In genomic region chr2:25403994-25404393, GRCm38 (mm10) we compare ENCODE assay signal across 11 mouse cellular contexts. TPM values are rescaled to one million over a fixed set of nuclear protein-coding genes. Genes with fewer than 3 reads are reported as not detected.
DNase-seq lines count a peak whose midpoint lies in the region; ATAC-seq and TF ChIP-seq lines count a peak whose summit lies in the region.
"Had no signal": no experiment of that assay in that cellular context is flagged by ENCODE, and none has a peak within 500 bp of the region (broad histone marks: within the 10 kb centered on the region; RNA-seq: fewer than 3 reads in every experiment).

No protein-coding gene starts in this region.

- no peaks in the 10 kb centered on the region for H3K36me3 ChIP-seq in heart, embryonic 13.5 days
- H3K36me3 ChIP-seq in forebrain, postnatal 0 days (ENCODE audit: insufficient read depth), result peaks cover 19% of the 10 kb centered on the region
- peaks cover 19% of the 10 kb centered on the region for H3K36me3 ChIP-seq in midbrain, embryonic 16.5 days (ENCODE audit: control insufficient read depth, insufficient read depth, low read length)
- H3K36me3 ChIP-seq: liver, embryonic 15.5 days had no signal

- H3K9me3 ChIP-seq in heart, embryonic 13.5 days, result no peaks in the 10 kb centered on the region
- no peaks in the 10 kb centered on the region for H3K9me3 ChIP-seq in forebrain, postnatal 0 days (ENCODE audit: low read length)
- H3K9me3 ChIP-seq in midbrain, embryonic 16.5 days (replicated peaks; ENCODE audit: control insufficient read depth, low read length, poor library complexity, severe bottlenecking), result no peaks in the 10 kb centered on the region
- H3K9me3 ChIP-seq: liver, embryonic 15.5 days had no signal

- peaks cover 7% of the 10 kb centered on the region for H3K4me1 ChIP-seq in heart, embryonic 13.5 days
- H3K4me1 ChIP-seq in brown adipose tissue, adult 24 weeks (ENCODE audit: control insufficient read depth, insufficient read depth, insufficient read length, low read length), result no peaks in the 10 kb centered on the region
- H3K4me1 ChIP-seq in forebrain, postnatal 0 days (ENCODE audit: insufficient read depth), result peaks cover 12% of the 10 kb centered on the region; the same call in 1 of the 2 replicates
- peaks cover 25% of the 10 kb centered on the region for H3K4me1 ChIP-seq in midbrain, embryonic 16.5 days (ENCODE audit: control insufficient read depth, insufficient read depth, low read length)

- intact Hi-C loops in heart, postnatal 10 days (cut with DNase I), result loop anchor here (5.0 kb wide), 1 partner anchor 37 kb away; the partner anchor contains the start of gene Uap1l1

- 74% methylated on average over 4 of the region's 4 CpGs for WGBS in heart, embryonic 13.5 days
- whole genome bisulfite sequencing in forebrain, postnatal 0 days, result 66% methylated on average over 4 of the region's 4 CpGs
- 93% methylated on average over 4 of the region's 4 CpGs for WGBS in midbrain, embryonic 16.5 days

- no peak for TF ChIP-seq CTCF in forebrain, postnatal 0 days (IDR thresholded peaks at IDR 0.05; ENCODE audit: low read depth)

- H3K27me3 ChIP-seq in heart, embryonic 13.5 days (replicated peaks), result peaks cover 96% of the 10 kb centered on the region
- H3K27me3 ChIP-seq in forebrain, postnatal 0 days (ENCODE audit: insufficient read depth, low read length), result no peaks in the 10 kb centered on the region
- H3K27me3 ChIP-seq in midbrain, embryonic 16.5 days (ENCODE audit: control insufficient read depth, insufficient read depth, low read depth, low read length), result peaks cover 13% of the 10 kb centered on the region

- ATAC-seq in heart, embryonic 13.5 days (ENCODE audit: extremely low read depth, insufficient number of reproducible peaks, low FRiP score, low TSS enrichment), result no peak
- no peak for ATAC-seq in forebrain, postnatal 0 days
- ATAC-seq in midbrain, embryonic 16.5 days, result no peak
- ATAC-seq in frontal cortex, adult (ENCODE audit: low TSS enrichment), result no peak

- peak overlapping the region; percentile 72 for H3K4me2 ChIP-seq in heart, embryonic 13.5 days
- H3K4me2 ChIP-seq in forebrain, postnatal 0 days (ENCODE audit: low read depth), result peak overlapping the region; percentile 66
- peak overlapping the region; percentile 90 for H3K4me2 ChIP-seq in midbrain, embryonic 16.5 days (ENCODE audit: low read length)

- H3K4me3 ChIP-seq in heart, embryonic 13.5 days, result peak overlapping the region; percentile 63; the same call in 1 of the 2 replicates
- peak overlapping the region; percentile 68; the same call in 1 of the 2 replicates for H3K4me3 ChIP-seq in brown adipose tissue, adult 24 weeks (ENCODE audit: insufficient read depth, low read depth, low read length)
- peak overlapping the region; percentile 97 for H3K4me3 ChIP-seq in forebrain, postnatal 0 days (ENCODE audit: low read depth, low read length)
- peak overlapping the region; percentile 93 for H3K4me3 ChIP-seq in midbrain, embryonic 16.5 days (ENCODE audit: low read depth, low read length)

- no peak overlapping the region for H3K27ac ChIP-seq in heart, embryonic 13.5 days (replicated peaks)
- no peak overlapping the region for H3K27ac ChIP-seq in brown adipose tissue, adult 24 weeks (replicated peaks; ENCODE audit: low read depth, low read length)
- peak overlapping the region; percentile 97 for H3K27ac ChIP-seq in forebrain, postnatal 0 days (ENCODE audit: low read depth, low read length)
- peak overlapping the region; percentile 90; the same call in 1 of the 2 replicates for H3K27ac ChIP-seq in midbrain, embryonic 16.5 days (ENCODE audit: low read length)
- H3K27ac ChIP-seq: liver, embryonic 15.5 days had no signal

- peak overlapping the region; percentile 79; the same call in 1 of the 2 replicates for H3K9ac ChIP-seq in heart, embryonic 13.5 days
- H3K9ac ChIP-seq in forebrain, postnatal 0 days, result peak overlapping the region; percentile 100
- peak overlapping the region; percentile 100 for H3K9ac ChIP-seq in midbrain, embryonic 16.5 days (ENCODE audit: low read depth, low read length)

- no peak for DNase-seq in heart, postnatal 10 days
- DNase-seq in forebrain, postnatal 0 days, result no peak
- DNase-seq in frontal cortex, postnatal 14 days (ENCODE audit: low spot score in 2 of 2), result no peak
- DNase-seq in thymus, postnatal 14 days, result no peak
- DNase-seq: cerebellum, adult 9-10 months had no signal

RNA-seq across cellular contexts. Expression of gene Npdc1, which starts 4.8 kb away (rescaled TPM):
- 26.6 and 29.0 TPM in 2 replicates for polyA plus RNA-seq in heart, embryonic 13.5 days (2015; fragmentation: Nextera tagmentation; extraction: Ambion mirVana)
- total RNA-seq in heart, postnatal 10 days (2021), result 10 to 100 TPM; 37.9 to 39.7 TPM
- 32.5 and 41.5 TPM in 2 replicates for polyA plus RNA-seq in brown adipose tissue, adult 24 weeks (2012; ENCODE audit: insufficient read depth, insufficient read length, missing spikeins)
- 179 and 188 TPM in 2 replicates for total RNA-seq in forebrain, postnatal 0 days (2014; rRNA removed)
- polyA plus RNA-seq in forebrain, postnatal 0 days (2015; fragmentation: Nextera tagmentation; extraction: Ambion mirVana), result 413 and 442 TPM in 2 replicates
- 481 and 529 TPM in 2 replicates for polyA plus RNA-seq in midbrain, embryonic 16.5 days (2015; fragmentation: Nextera tagmentation; extraction: Ambion mirVana)

RNA-seq across cellular contexts. Expression of gene Entpd2, which starts 8.3 kb away (rescaled TPM):
- 0.51 and 0.68 TPM in 2 replicates for polyA plus RNA-seq in heart, embryonic 13.5 days (2015; fragmentation: Nextera tagmentation; extraction: Ambion mirVana)
- 10 to 100 TPM; 14.9 to 17.2 TPM for total RNA-seq in heart, postnatal 10 days (2021)
- polyA plus RNA-seq in brown adipose tissue, adult 24 weeks (2012; ENCODE audit: insufficient read depth, insufficient read length, missing spikeins), result 11.3 and 18.4 TPM in 2 replicates
- 8.2 and 13.5 TPM in 2 replicates for total RNA-seq in forebrain, postnatal 0 days (2014; rRNA removed)
- polyA plus RNA-seq in forebrain, postnatal 0 days (2015; fragmentation: Nextera tagmentation; extraction: Ambion mirVana), result 14.2 and 18.2 TPM in 2 replicates
- polyA plus RNA-seq in midbrain, embryonic 16.5 days (2015; fragmentation: Nextera tagmentation; extraction: Ambion mirVana), result 3.7 and 9.0 TPM in 2 replicates

RNA-seq across cellular contexts. Expression of gene Fut7, which starts 19.1 kb away (rescaled TPM):
- polyA plus RNA-seq in heart, embryonic 13.5 days (2015; fragmentation: Nextera tagmentation; extraction: Ambion mirVana), result 0.07 TPM in 1 of 2 replicates, not detected in the other
- under 1 TPM in 1 of 2 experiments, not detected in 1; 0.12 TPM for total RNA-seq in heart, postnatal 10 days (2021)
- not detected in 2 replicates for polyA plus RNA-seq in brown adipose tissue, adult 24 weeks (2012; ENCODE audit: insufficient read depth, insufficient read length, missing spikeins)
- total RNA-seq in forebrain, postnatal 0 days (2014; rRNA removed), result 1.3 TPM in 1 of 2 replicates, not detected in the other
- 0.17 and 0.23 TPM in 2 replicates for polyA plus RNA-seq in forebrain, postnatal 0 days (2015; fragmentation: Nextera tagmentation; extraction: Ambion mirVana)
- 0.09 and 0.80 TPM in 2 replicates for polyA plus RNA-seq in midbrain, embryonic 16.5 days (2015; fragmentation: Nextera tagmentation; extraction: Ambion mirVana)
- total RNA-seq: gastrocnemius, adult 18-20 months had no signal

RNA-seq across cellular contexts. Expression of gene Abca2, which starts 24.5 kb away (rescaled TPM):
- polyA plus RNA-seq in heart, embryonic 13.5 days (2015; fragmentation: Nextera tagmentation; extraction: Ambion mirVana), result 2.7 and 3.2 TPM in 2 replicates
- 10 to 100 TPM; 21.2 to 21.9 TPM for total RNA-seq in heart, postnatal 10 days (2021)
- polyA plus RNA-seq in brown adipose tissue, adult 24 weeks (2012; ENCODE audit: insufficient read depth, insufficient read length, missing spikeins), result 30.0 and 52.4 TPM in 2 replicates
- 51.5 and 67.4 TPM in 2 replicates for total RNA-seq in forebrain, postnatal 0 days (2014; rRNA removed)
- polyA plus RNA-seq in forebrain, postnatal 0 days (2015; fragmentation: Nextera tagmentation; extraction: Ambion mirVana), result 8.8 and 10.5 TPM in 2 replicates
- polyA plus RNA-seq in midbrain, embryonic 16.5 days (2015; fragmentation: Nextera tagmentation; extraction: Ambion mirVana), result 17.3 and 18.3 TPM in 2 replicates

RNA-seq across cellular contexts. Expression of gene Sapcd2, which starts 31.9 kb away (rescaled TPM):
- 16.5 and 18.1 TPM in 2 replicates for polyA plus RNA-seq in heart, embryonic 13.5 days (2015; fragmentation: Nextera tagmentation; extraction: Ambion mirVana)
- 1 to 10 TPM; 2.8 to 4.7 TPM for total RNA-seq in heart, postnatal 10 days (2021)
- not detected in 2 replicates for polyA plus RNA-seq in brown adipose tissue, adult 24 weeks (2012; ENCODE audit: insufficient read depth, insufficient read length, missing spikeins)
- total RNA-seq in forebrain, postnatal 0 days (2014; rRNA removed), result 13.2 and 13.9 TPM in 2 replicates
- polyA plus RNA-seq in forebrain, postnatal 0 days (2015; fragmentation: Nextera tagmentation; extraction: Ambion mirVana), result 9.5 and 12.7 TPM in 2 replicates
- 9.0 and 9.2 TPM in 2 replicates for polyA plus RNA-seq in midbrain, embryonic 16.5 days (2015; fragmentation: Nextera tagmentation; extraction: Ambion mirVana)
- total RNA-seq: gastrocnemius, adult 18-20 months had no signal

Comparison
In these comparisons a context has a peak if more than half of its experiments do, and no peak if none do; other contexts are left out.
1. H3K27ac ChIP-seq: peak in forebrain, postnatal 0 days (single experiment) and midbrain, embryonic 16.5 days (single experiment); none in heart, embryonic 13.5 days (single experiment) and brown adipose tissue, adult 24 weeks (single experiment).
2. Peak in every context shown above with its lines, with median percentiles within 50 percentile points of each other: H3K4me2 ChIP-seq, H3K4me3 ChIP-seq and H3K9ac ChIP-seq.